Mouse (Mus musculus): Measurements from ENCODE around the gene Fam234b. TPM values are rescaled to one million over a fixed set of nuclear protein-coding genes. Genes with fewer than 3 reads are reported as not detected.
A peak's percentile ranks its signal among the peaks of the same experiment; 100 is the strongest.

Fam234b gene
- polyA plus RNA-seq, 1 experiment from 2014 or later: 112 TPM

- Histone ChIP-seq H3K9ac (no peak overlapping the region), H3K27me3 (no peaks in the 10 kb centered on the region), H3K4me2 (no peak overlapping the region), H3K9me3 (no peaks in the 10 kb centered on the region), H3K27ac (replicated peaks) (no peak overlapping the region), H3K36me3 (no peaks in the 10 kb centered on the region), H3K4me1 (replicated peaks) (no peaks in the 10 kb centered on the region), H3K4me3 (no peak overlapping the region)
- 56% methylated on average over 10 of the region's 10 CpGs for WGBS
- ATAC-seq (ENCODE audit: low FRiP score, low read depth): no peak
These were observed 10.5 kb upstream of the Fam234b start for GRCm38 (mm10) chr6:135187076-135187917.

- no peak overlapping the region for H3K9ac ChIP-seq
- no peaks in the 10 kb centered on the region for H3K36me3 ChIP-seq
- H3K4me1 ChIP-seq (replicated peaks): 0 out of 2 replicates have a peak, but pooled peaks cover under 1% of the 10 kb centered on the region
- WGBS: 75% methylated on average over 4 of the region's 4 CpGs
- H3K27ac ChIP-seq (replicated peaks): no peak overlapping the region
- no peak overlapping the region for H3K4me3 ChIP-seq
- H3K9me3 ChIP-seq: no peaks in the 10 kb centered on the region
- no peak overlapping the region for H3K4me2 ChIP-seq
- no peaks in the 10 kb centered on the region for H3K27me3 ChIP-seq
- no peak for ATAC-seq (ENCODE audit: low FRiP score, low read depth)
These were observed 9.1 kb upstream of the Fam234b start for GRCm38 (mm10) chr6:135188629-135189028.

- H3K36me3 ChIP-seq: no peaks in the 10 kb centered on the region
- ATAC-seq (ENCODE audit: low FRiP score, low read depth): no peak
- WGBS: 47% methylated on average over 6 of the region's 6 CpGs
- no peak overlapping the region for H3K4me3 ChIP-seq
- 0 out of 2 replicates have a peak, but pooled peaks cover 3% of the 10 kb centered on the region for H3K4me1 ChIP-seq (replicated peaks)
- H3K27me3 ChIP-seq: no peaks in the 10 kb centered on the region
- no peak overlapping the region for H3K9ac ChIP-seq
- H3K27ac ChIP-seq (replicated peaks): no peak overlapping the region
- H3K4me2 ChIP-seq: no peak overlapping the region
- H3K9me3 ChIP-seq: no peaks in the 10 kb centered on the region
These were observed 7.7 kb upstream of the Fam234b start for GRCm38 (mm10) chr6:135190122-135190521.

- Histone ChIP-seq H3K4me1 (replicated peaks) (0 out of 2 replicates have a peak, but pooled peaks cover 3% of the 10 kb centered on the region), H3K27me3 (no peaks in the 10 kb centered on the region), H3K36me3 (no peaks in the 10 kb centered on the region), H3K9me3 (no peaks in the 10 kb centered on the region), H3K9ac (no peak overlapping the region), H3K4me2 (no peak overlapping the region), H3K27ac (replicated peaks) (no peak overlapping the region), H3K4me3 (no peak overlapping the region)
- no peak for ATAC-seq (ENCODE audit: low FRiP score, low read depth)
- WGBS: 91% methylated on average over 1 of the region's 1 CpGs
These were observed 5.9 kb upstream of the Fam234b start for GRCm38 (mm10) chr6:135191906-135192305.

GRCm38 (mm10) chr6:135192993-135193392 is 4.8 kb upstream of the Fam234b start:
- 75% methylated on average over 8 of the region's 8 CpGs for WGBS
- no peaks in the 10 kb centered on the region for H3K27me3 ChIP-seq
- H3K9ac ChIP-seq: no peak overlapping the region
- no peak overlapping the region for H3K27ac ChIP-seq (replicated peaks)
- H3K4me2 ChIP-seq: no peak overlapping the region
- H3K4me3 ChIP-seq: no peak overlapping the region
- no peak for ATAC-seq (ENCODE audit: low FRiP score, low read depth)
- H3K9me3 ChIP-seq: no peaks in the 10 kb centered on the region
- peaks cover 7% of the 10 kb centered on the region for H3K4me1 ChIP-seq (replicated peaks)
- H3K36me3 ChIP-seq: no peaks in the 10 kb centered on the region

GRCm38 (mm10) chr6:135193733-135194132 is 4.0 kb upstream of the Fam234b start:
- Histone ChIP-seq H3K36me3 (no peaks in the 10 kb centered on the region), H3K27ac (replicated peaks) (no peak overlapping the region), H3K27me3 (no peaks in the 10 kb centered on the region), H3K4me3 (no peak overlapping the region), H3K4me1 (replicated peaks) (peaks cover 13% of the 10 kb centered on the region), H3K4me2 (no peak overlapping the region), H3K9me3 (no peaks in the 10 kb centered on the region), H3K9ac (no peak overlapping the region)
- ATAC-seq (ENCODE audit: low FRiP score, low read depth): no peak
- 19% methylated on average over 4 of the region's 4 CpGs for WGBS

- H3K27me3 ChIP-seq: no peaks in the 10 kb centered on the region
- H3K9ac ChIP-seq: no peak overlapping the region
- no peaks in the 10 kb centered on the region for H3K9me3 ChIP-seq
- H3K4me2 ChIP-seq: no peak overlapping the region
- H3K36me3 ChIP-seq: no peaks in the 10 kb centered on the region
- H3K27ac ChIP-seq (replicated peaks): no peak overlapping the region
- 85% methylated on average over 4 of the region's 4 CpGs for WGBS
- H3K4me3 ChIP-seq: no peak overlapping the region
- no peak for ATAC-seq (ENCODE audit: low FRiP score, low read depth)
- peaks cover 24% of the 10 kb centered on the region for H3K4me1 ChIP-seq (replicated peaks)
These were observed 2.9 kb upstream of the Fam234b start for GRCm38 (mm10) chr6:135194907-135195306.

GRCm38 (mm10) chr6:135196707-135197106 is 1.1 kb upstream of the Fam234b start:
- H3K27ac ChIP-seq (replicated peaks): no peak overlapping the region
- 80% methylated on average over 8 of the region's 8 CpGs for WGBS
- H3K9me3 ChIP-seq: no peaks in the 10 kb centered on the region
- H3K4me1 ChIP-seq (replicated peaks): peaks cover 30% of the 10 kb centered on the region
- H3K4me3 ChIP-seq: no peak overlapping the region
- no peak; the same call in 1 of the 2 replicates for ATAC-seq (ENCODE audit: low FRiP score, low read depth)
- no peak overlapping the region for H3K9ac ChIP-seq
- H3K36me3 ChIP-seq: no peaks in the 10 kb centered on the region
- no peaks in the 10 kb centered on the region for H3K27me3 ChIP-seq
- no peak overlapping the region for H3K4me2 ChIP-seq

GRCm38 (mm10) chr6:135197446-135197845 is 331 bp upstream of the Fam234b start:
- Histone ChIP-seq H3K9me3 (no peaks in the 10 kb centered on the region), H3K9ac (peak overlapping the region; percentile 78), H3K27ac (replicated peaks) (peak overlapping the region; percentile 90), H3K36me3 (no peaks in the 10 kb centered on the region), H3K4me1 (replicated peaks) (peaks cover 30% of the 10 kb centered on the region), H3K4me2 (peak overlapping the region; percentile 93), H3K27me3 (no peaks in the 10 kb centered on the region), H3K4me3 (peak overlapping the region; percentile 89)
- 21% methylated on average over 7 of the region's 7 CpGs for WGBS
- ATAC-seq (ENCODE audit: low FRiP score, low read depth): no peak

- Histone ChIP-seq H3K27ac (replicated peaks) (peak overlapping the region; percentile 90; the same call in 1 of the 2 replicates), H3K36me3 (no peaks in the 10 kb centered on the region), H3K27me3 (no peaks in the 10 kb centered on the region), H3K9me3 (no peaks in the 10 kb centered on the region), H3K4me2 (peak overlapping the region; percentile 93), H3K9ac (peak overlapping the region; percentile 78), H3K4me3 (peak overlapping the region; percentile 89), H3K4me1 (replicated peaks) (peaks cover 28% of the 10 kb centered on the region)
- no peak for ATAC-seq (ENCODE audit: low FRiP score, low read depth)
- 36% methylated on average over 6 of the region's 6 CpGs for WGBS
These were observed 949 bp downstream of the Fam234b start for GRCm38 (mm10) chr6:135198726-135199125.

GRCm38 (mm10) chr6:135200122-135200957 is 2.6 kb downstream of the Fam234b start:
- H3K27ac ChIP-seq (replicated peaks): no peak overlapping the region
- no peak overlapping the region for H3K9ac ChIP-seq
- 81% methylated on average over 16 of the region's 16 CpGs for WGBS

GRCm38 (mm10) chr6:135202668-135203067 is 4.9 kb downstream of the Fam234b start:
- Histone ChIP-seq H3K9ac (no peak overlapping the region), H3K36me3 (no peaks in the 10 kb centered on the region), H3K27ac (replicated peaks) (no peak overlapping the region; the same call in 1 of the 2 replicates), H3K9me3 (no peaks in the 10 kb centered on the region), H3K4me1 (replicated peaks) (peaks cover 27% of the 10 kb centered on the region), H3K27me3 (no peaks in the 10 kb centered on the region), H3K4me3 (no peak overlapping the region), H3K4me2 (no peak overlapping the region)
- 93% methylated on average over 6 of the region's 6 CpGs for WGBS
- no peak for ATAC-seq (ENCODE audit: low FRiP score, low read depth)

More at GRCm38 (mm10) chr6:135200122-135200957, 2.6 kb downstream of the Fam234b start:
- Histone ChIP-seq H3K4me2 (peak overlapping the region; percentile 93), H3K27me3 (no peaks in the 10 kb centered on the region), H3K4me3 (no peak overlapping the region), H3K9me3 (no peaks in the 10 kb centered on the region), H3K4me1 (replicated peaks) (peaks cover 30% of the 10 kb centered on the region), H3K36me3 (no peaks in the 10 kb centered on the region)
- no peak for ATAC-seq (ENCODE audit: low FRiP score, low read depth)

Data from hindbrain, embryonic 15.5 days (tissue).